Mouse (Mus musculus) naive thymus-derived CD4-positive, alpha-beta T cell, adult 2 months (primary cell): ENCODE data around the gene Olfr1263.

Source experiments
- DNase-seq: peaks from one replicate; pipeline ENCODE4 v3.0.0-alpha.2; 2011; ENCODE audit warnings: low read depth

Gene Olfr1263

GRCm38 (mm10) chr2:90011831-90012230, at the start of gene Olfr1263:
Gene Olfr1263 (plus strand): TSS chr2:90012131.
- no peak for DNase-seq

- DNase-seq: no peak
Measured at GRCm38 (mm10) chr2:89974184-89974583, 37.7 kb upstream of the Olfr1263 start, which contains the start of gene Olfr1260. Gene Olfr1260 (plus strand): TSS chr2:89974340.

GRCm38 (mm10) chr2:89977709-89978108, 34.2 kb upstream of the Olfr1263 start:
- DNase-seq: no peak

GRCm38 (mm10) chr2:89990921-89991320, 21.0 kb upstream of the Olfr1263 start, which contains the start of gene Olfr1261:
Gene Olfr1261 (plus strand): TSS chr2:89991221.
- no peak for DNase-seq

GRCm38 (mm10) chr2:89999845-90000244, 12.1 kb upstream of the Olfr1263 start, which contains the start of gene Olfr1262:
Gene Olfr1262 (plus strand): TSS chr2:90000145.
- no peak for DNase-seq

- DNase-seq: no peak
Measured at GRCm38 (mm10) chr2:90025477-90025876, 13.5 kb downstream of the Olfr1263 start, which contains the start of gene Olfr1264. Gene Olfr1264 (minus strand): TSS chr2:90025577.

GRCm38 (mm10) chr2:90035037-90035436, 23.1 kb downstream of the Olfr1263 start, which contains the start of gene Olfr1265:
Gene Olfr1265 (plus strand): TSS chr2:90035337.
- DNase-seq: no peak

GRCm38 (mm10) chr2:90063494-90063893, 51.6 kb downstream of the Olfr1263 start, which contains the start of gene Olfr140:
Gene Olfr140 (minus strand): TSS chr2:90063594.
- DNase-seq: no peak
